23 mouse cellular contexts compared by ENCODE assay signal in the genomic region with DNA sequence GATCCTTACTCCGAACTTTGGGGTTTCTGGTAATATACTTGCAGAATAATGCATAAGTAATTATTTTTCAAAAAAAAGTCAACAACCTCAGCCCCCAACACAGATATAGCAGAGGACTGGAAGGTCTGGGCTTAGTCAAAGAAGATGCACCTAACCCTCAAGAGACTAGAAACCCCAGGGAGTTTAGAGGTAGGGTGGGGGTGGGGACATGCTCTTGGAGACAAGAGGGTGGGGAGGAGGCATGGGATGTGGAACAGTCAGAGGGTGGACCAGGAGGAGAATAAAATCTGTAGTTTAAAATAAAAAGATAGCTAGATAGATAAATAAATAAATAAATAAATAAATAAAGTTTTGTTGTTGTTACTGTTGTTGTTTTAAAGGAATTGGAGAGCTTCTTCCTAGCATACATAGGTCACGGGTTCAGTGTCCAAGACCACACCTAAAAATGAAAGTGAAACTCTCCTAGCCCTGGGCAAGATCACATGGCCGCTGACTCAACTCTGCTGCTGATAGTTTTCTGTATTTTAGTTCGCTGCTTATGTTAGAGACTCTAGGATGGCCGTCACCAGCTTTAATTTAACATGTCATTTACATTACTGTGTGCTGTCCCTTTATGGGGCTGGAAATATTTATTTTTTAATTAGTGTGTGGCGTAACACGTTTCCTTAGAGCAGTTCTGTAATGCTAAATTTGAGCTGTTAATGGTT. TPM values are rescaled to one million over a fixed set of nuclear protein-coding genes. Genes with fewer than 3 reads are reported as not detected.
A peak's percentile ranks its signal among the peaks of the same experiment; 100 is the strongest.
DNase-seq lines count a peak whose midpoint lies in the region; TF ChIP-seq lines count a peak whose summit lies in the region.
"Had no signal": no experiment of that assay in that cellular context is flagged by ENCODE, and none has a peak within 500 bp of the region (broad histone marks: within the 10 kb centered on the region; RNA-seq: fewer than 3 reads in every experiment).

No protein-coding gene starts in this region.

- peak; percentile 11 for DNase-seq in lung, postnatal 36 days
- DNase-seq in lung, postnatal 25 days (ENCODE audit: low spot score) = no peak
- no peak for DNase-seq in layer of hippocampus, postnatal 25 days (ENCODE audit: extremely low spot score in 1 of 2, low spot score in 1 of 2)
- DNase-seq in embryo, embryonic 10 days (ENCODE audit: low spot score) = no peak
- DNase-seq in frontal cortex, postnatal 36 days (ENCODE audit: low spot score in 2 of 2) = no peak
- DNase-seq: adrenal gland, postnatal 14 days; cerebellum, adult 2 months; gastrocnemius, postnatal 14 days; heart, postnatal 10 days; kidney, adult 2 months; kidney, postnatal 4 days; lung, embryonic 14.5 days; thymus, postnatal 36 days had no signal

- no peaks in the 10 kb centered on the region for H3K9me3 ChIP-seq in megakaryocyte, embryonic 14.5 days
- H3K9me3 ChIP-seq: embryonic facial prominence, embryonic 13.5 days; heart, embryonic 10.5 days; hindbrain, embryonic 13.5 days; limb, embryonic 15.5 days had no signal

- H3K4me1 ChIP-seq in bone marrow, adult 2 months (ENCODE audit: control insufficient read depth, insufficient read depth, low read length) = no peaks in the 10 kb centered on the region; the same call in 1 of the 2 replicates
- H3K4me1 ChIP-seq in megakaryocyte, embryonic 14.5 days = peaks cover 5% of the 10 kb centered on the region
- H3K4me1 ChIP-seq: embryonic facial prominence, embryonic 13.5 days; heart, embryonic 10.5 days; hindbrain, embryonic 13.5 days; limb, embryonic 15.5 days had no signal

- no peaks in the 10 kb centered on the region for H3K27me3 ChIP-seq in megakaryocyte, embryonic 14.5 days (replicated peaks)
- H3K27me3 ChIP-seq: embryonic facial prominence, embryonic 13.5 days; hindbrain, embryonic 13.5 days; limb, embryonic 15.5 days had no signal

- no peak for TF ChIP-seq POLR2A in bone marrow, adult 2 months (IDR thresholded peaks at IDR 0.05; ENCODE audit: borderline replicate concordance, control insufficient read depth, low read depth, low read length)

- H3K4me3 ChIP-seq in bone marrow, adult 2 months (replicated peaks; ENCODE audit: control insufficient read depth, low read depth, low read length) = peak overlapping the region; percentile 53
- H3K4me3 ChIP-seq in megakaryocyte, embryonic 14.5 days (replicated peaks) = peak overlapping the region; percentile 69
- H3K4me3 ChIP-seq: embryonic facial prominence, embryonic 13.5 days; heart, embryonic 10.5 days; hindbrain, embryonic 13.5 days; limb, embryonic 15.5 days had no signal

- no peak for TF ChIP-seq CTCF in bone marrow, adult 2 months (IDR thresholded peaks at IDR 0.05; ENCODE audit: control insufficient read depth, insufficient read depth, low read length)

- H3K27ac ChIP-seq in bone marrow, adult 2 months (ENCODE audit: control insufficient read depth, insufficient read depth, low read depth, low read length, poor library complexity) = no peak overlapping the region
- H3K27ac ChIP-seq: embryonic facial prominence, embryonic 13.5 days; heart, embryonic 10.5 days; hindbrain, embryonic 13.5 days; limb, embryonic 15.5 days had no signal

- no peaks in the 10 kb centered on the region for H3K36me3 ChIP-seq in megakaryocyte, embryonic 14.5 days (replicated peaks; ENCODE audit: low read length)
- H3K36me3 ChIP-seq: embryonic facial prominence, embryonic 13.5 days; heart, embryonic 10.5 days; hindbrain, embryonic 13.5 days; limb, embryonic 15.5 days had no signal

- WGBS in bone marrow, adult 2 months = 51% methylated on average over 7 of the region's 7 CpGs

RNA-seq across cellular contexts. Expression of a gene that starts 30.2 kb away (rescaled TPM):
- 6.8 and 11.4 TPM in 2 replicates for polyA plus RNA-seq in bone marrow, adult 2 months (2011; ENCODE audit: insufficient read depth, insufficient read length, low replicate concordance, missing spikeins)
- polyA plus RNA-seq in megakaryocyte, embryonic 14.5 days (2012; ENCODE audit: insufficient read depth, low replicate concordance) = 2.1 TPM in 1 of 2 replicates, not detected in the other
- 1 to 10 TPM; 2.4 to 3.5 TPM for total RNA-seq in layer of hippocampus, postnatal 25 days (2021)

RNA-seq across cellular contexts. Expression of a gene that starts 44.7 kb away (rescaled TPM):
- polyA plus RNA-seq in bone marrow, adult 2 months (2011; ENCODE audit: insufficient read depth, insufficient read length, low replicate concordance, missing spikeins) = not detected in 2 replicates
- polyA plus RNA-seq in megakaryocyte, embryonic 14.5 days (2012; ENCODE audit: insufficient read depth, low replicate concordance) = not detected in 2 replicates
- total RNA-seq in layer of hippocampus, postnatal 25 days (2021) = not detected
- total RNA-seq: adrenal gland, postnatal 14 days; gastrocnemius, postnatal 14 days; heart, postnatal 10 days; layer of hippocampus, postnatal 14 days; left cerebral cortex, postnatal 14 days had no signal
- polyA plus RNA-seq: cerebellum, adult 2 months; embryonic facial prominence, embryonic 13.5 days; forebrain, embryonic 16.5 days; heart, embryonic 10.5 days; hindbrain, embryonic 13.5 days; kidney, adult 2 months; limb, embryonic 15.5 days; lung, embryonic 14.5 days; neural tube, embryonic 14.5 days had no signal
